Mouse (Mus musculus) liver, adult 2 months (tissue): ENCODE measurements around the gene Zfp451.

Source experiments
- CTCF ChIP-seq: fragments of 200-500 bp; IDR thresholded peaks from 2 replicates; pipeline ENCODE4 v1.5.1; 2011; ENCODE audit warnings: low read depth, low read length, control low read depth
- POLR2A ChIP-seq: fragments of 200-500 bp; IDR thresholded peaks from 2 replicates; pipeline ENCODE4 v1.6.1; 2011; ENCODE audit warnings: low read length, control low read depth; ENCODE audit not compliant: insufficient read depth; ENCODE audit errors: extremely low read depth

- TF ChIP-seq CTCF (no peak), POLR2A (no peak)
Measured at GRCm38 (mm10) chr1:33757491-33758041, 56.8 kb downstream of the Zfp451 start, which contains the start of gene Bag2.
